Mouse (Mus musculus) gastrocnemius, postnatal 10 days (tissue): ENCODE results near the gene Gm28047. TPM values are rescaled to one million over a fixed set of nuclear protein-coding genes. Genes with fewer than 3 reads are reported as not detected.
"Not testable (repeated sequence)": the region's sequence is repeated elsewhere in the genome, so short reads cannot be mapped to it uniquely, and the experiment has no call there.

Experiments used
- DNase-seq: peaks from one replicate; pipeline ENCODE4 v3.0.0; 2021; ENCODE audit warnings: mixed read lengths
- long read RNA-seq, 2 experiments: library from polyadenylated mRNA; stranded (forward); transcript quantifications; one replicate each; pipeline ENCODE4 v2.0.0; 2021
- total RNA-seq, 2 experiments: library from RNA; stranded (reverse); gene quantifications; 2 replicates each; pipeline ENCODE4 v1.2.3; 2021

Gm28047 gene
- total RNA-seq, result under 1 TPM in 1 of 2 experiments, not detected in 1; 0.56 TPM
- long read RNA-seq, experiment 1, partial matches to known transcripts, result 1 of 1 reads
- long read RNA-seq, experiment 1, other reads (novel, unspliced or antisense), result 0 of 1 reads
- long read RNA-seq, experiment 2, result 0 reads

- peak; percentile 100 for DNase-seq
Observed at GRCm38 (mm10) chr15:102624970-102625686, at the start of gene Gm28047, which contains the start of gene Atf7. Gene Gm28047 (minus strand): TSS chr15:102625067. Gene Atf7 (minus strand): TSS chr15:102625464.

- peak; percentile 24 for DNase-seq
Observed at GRCm38 (mm10) chr15:102673548-102673947, 48.7 kb upstream of the Gm28047 start.

GRCm38 (mm10) chr15:102672215-102673071 is 47.6 kb upstream of the Gm28047 start, which contains the start of gene Atp5g2:
Gene Atp5g2 (minus strand): TSS chr15:102672352.
- DNase-seq, result peak; percentile 21

- DNase-seq, result peak; percentile 84
Observed at GRCm38 (mm10) chr15:102671721-102672214, 46.9 kb upstream of the Gm28047 start.

- DNase-seq, result peak; percentile 98
Observed at GRCm38 (mm10) chr15:102670767-102671575, 46.1 kb upstream of the Gm28047 start.

- DNase-seq, result no peak
Observed at GRCm38 (mm10) chr15:102670281-102670680, 45.4 kb upstream of the Gm28047 start.

- no peak for DNase-seq
Observed at GRCm38 (mm10) chr15:102669571-102669970, 44.7 kb upstream of the Gm28047 start.

- peak; percentile 57 for DNase-seq
Observed at GRCm38 (mm10) chr15:102665494-102665893, 40.6 kb upstream of the Gm28047 start.

GRCm38 (mm10) chr15:102663825-102664224 is 39.0 kb upstream of the Gm28047 start:
- DNase-seq, result no peak

GRCm38 (mm10) chr15:102662601-102663000 is 37.7 kb upstream of the Gm28047 start:
- not testable (repeated sequence) for DNase-seq

- no peak for DNase-seq
Observed at GRCm38 (mm10) chr15:102657926-102658381, 33.1 kb upstream of the Gm28047 start.

GRCm38 (mm10) chr15:102656658-102657057 is 31.8 kb upstream of the Gm28047 start:
- no peak for DNase-seq

GRCm38 (mm10) chr15:102651928-102652660 is 27.2 kb upstream of the Gm28047 start:
- not testable (repeated sequence) for DNase-seq

GRCm38 (mm10) chr15:102651107-102651506 is 26.2 kb upstream of the Gm28047 start:
- DNase-seq, result no peak

- no peak for DNase-seq
Observed at GRCm38 (mm10) chr15:102635817-102636216, 10.9 kb upstream of the Gm28047 start.

GRCm38 (mm10) chr15:102634684-102635083 is 9.8 kb upstream of the Gm28047 start:
- DNase-seq, result no peak

GRCm38 (mm10) chr15:102625687-102626055 is 804 bp upstream of the Gm28047 start:
- peak; percentile 47 for DNase-seq

GRCm38 (mm10) chr15:102624291-102624969 is 437 bp downstream of the Gm28047 start:
- DNase-seq, result peak; percentile 20

GRCm38 (mm10) chr15:102623121-102623520 is 1.7 kb downstream of the Gm28047 start:
- DNase-seq, result no peak

- no peak for DNase-seq
Observed at GRCm38 (mm10) chr15:102622536-102622935, 2.3 kb downstream of the Gm28047 start.
